Mouse (Mus musculus) lung, adult 18-20 months (tissue): Measurements from ENCODE around the gene Dip2b.

ENCODE experiments used
- DNase-seq, 2 experiments: peaks; one replicate each; pipeline ENCODE4 v3.0.0; 2022; ENCODE audit warnings: mixed read lengths in 2 of 2

The Dip2b gene

GRCm38 (mm10) chr15:100268916-100269315 is 230.5 kb downstream of the Dip2b start:
- no peak for DNase-seq
